Mouse (Mus musculus) hindbrain, embryonic 11.5 days (tissue): ENCODE data around the gene Ryr1. TPM values are rescaled to one million over a fixed set of nuclear protein-coding genes. Genes with fewer than 3 reads are reported as not detected.
A peak's percentile ranks its signal among the peaks of the same experiment; 100 is the strongest.

Experiments
- ATAC-seq: fragments of 200-750 bp; cut with Nextera tagmentation; 2 replicates; pipeline ENCODE4 v1.8.0; 2017; ENCODE audit warnings: mild to moderate bottlenecking, moderate TSS enrichment, moderate library complexity; ENCODE audit not compliant: low FRiP score
- DNase-seq: peaks from one replicate; pipeline ENCODE4 v3.0.0-alpha.2; 2015; ENCODE audit warnings: low spot score
- H3K27ac ChIP-seq: fragments of 300-500 bp; sonication (generic); 2 replicates; pipeline ENCODE4 v1.5.1; 2014; ENCODE audit warnings: mild to moderate bottlenecking, low read depth, low read length
- H3K27me3 ChIP-seq: fragments of 300-500 bp; sonication (generic); 2 replicates; pipeline ENCODE4 v1.6.1; 2014; ENCODE audit warnings: mild to moderate bottlenecking, low read length, moderate library complexity, mixed read lengths; ENCODE audit not compliant: control insufficient read depth, insufficient read depth
- H3K36me3 ChIP-seq: fragments of 300-500 bp; sonication (generic); 2 replicates; pipeline ENCODE4 v1.6.1; 2014; ENCODE audit warnings: mild to moderate bottlenecking, low read length, moderate library complexity, mixed read lengths; ENCODE audit not compliant: control insufficient read depth, insufficient read depth
- H3K4me1 ChIP-seq: fragments of 300-500 bp; sonication (generic); replicated peaks from 2 replicates; pipeline ENCODE4 v1.6.1; 2014; ENCODE audit warnings: low read length, mixed read lengths; ENCODE audit not compliant: control insufficient read depth, insufficient read depth
- H3K4me2 ChIP-seq: fragments of 300-500 bp; sonication (generic); replicated peaks from 2 replicates; pipeline ENCODE4 v1.6.1; 2014; ENCODE audit warnings: mild to moderate bottlenecking, low read depth, low read length
- H3K4me3 ChIP-seq: fragments of 300-500 bp; sonication (generic); 2 replicates; pipeline ENCODE4 v1.5.1; 2014; ENCODE audit warnings: low read depth, low read length
- H3K9ac ChIP-seq: fragments of 300-500 bp; sonication (generic); 2 replicates; pipeline ENCODE4 v1.6.1; 2014; ENCODE audit warnings: low read depth, low read length
- H3K9me3 ChIP-seq: fragments of 300-500 bp; sonication (generic); 2 replicates; pipeline ENCODE4 v1.6.1; 2016; ENCODE audit warnings: low read length; ENCODE audit not compliant: control insufficient read depth
- WGBS: fragments of 180-500 bp; shearing (Covaris S2); extraction: QIAGEN DNeasy Blood & Tissue Kit; methylation state at CpG from one replicate; pipeline ENCODE4 v1.1.7; 2014; 5-methylcytosine and 5-hydroxymethylcytosine counted together
- polyA plus RNA-seq: library from polyadenylated mRNA; unstranded; fragments of >200 nt; fragmentation: Nextera tagmentation; extraction: Ambion mirVana; gene quantifications from 2 replicates; pipeline ENCODE4 v1.2.1, GENCODE M21; 2014

Gene Ryr1
- polyA plus RNA-seq, 1 experiment from 2014 or later, result 1.1 TPM

DNA sequence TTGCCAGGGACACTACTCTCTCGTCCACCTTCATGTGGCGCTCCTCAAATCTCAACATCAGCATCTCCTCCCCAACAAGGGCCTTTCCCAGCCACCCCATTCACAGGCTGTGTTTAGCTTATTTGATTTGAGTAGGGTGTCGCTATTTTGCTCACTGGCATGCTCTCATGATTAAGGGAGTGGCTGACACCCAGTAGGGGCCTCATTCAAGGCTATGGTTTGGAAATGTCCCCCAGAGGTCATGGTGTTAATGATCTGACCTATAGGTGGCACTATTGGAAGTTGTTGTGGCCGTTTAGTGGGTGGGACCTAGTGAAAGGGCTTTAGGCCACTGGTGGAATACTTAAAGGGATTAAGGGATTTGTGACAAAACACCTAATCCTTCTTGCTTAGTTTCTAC is 98.2 kb downstream of the Ryr1 start:
- H3K9ac ChIP-seq, result no peak overlapping the region
- no peak overlapping the region for H3K27ac ChIP-seq
- 90% methylated on average over 4 of the region's 4 CpGs for WGBS

DNA sequence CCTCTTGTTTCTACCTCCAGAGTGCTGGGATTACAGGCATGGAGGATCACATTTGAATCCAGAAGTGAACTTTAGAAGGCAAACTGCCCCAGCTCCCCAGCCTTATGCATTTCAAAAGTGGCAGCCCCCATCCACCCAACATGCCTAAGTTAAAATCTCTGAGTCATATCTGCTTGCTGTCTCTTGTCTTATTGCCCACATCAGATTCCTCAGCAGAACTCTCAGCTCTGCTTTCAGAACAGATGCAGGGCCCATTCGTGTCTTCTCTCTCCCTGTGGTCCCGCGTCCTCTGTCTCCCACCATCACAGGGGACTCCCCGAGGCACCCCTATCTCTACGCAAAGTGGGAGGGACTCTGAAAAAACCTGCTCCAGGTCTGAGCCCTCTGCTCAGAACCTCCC is 98.8 kb downstream of the Ryr1 start:
- no peaks in the 10 kb centered on the region for H3K4me1 ChIP-seq

More for the DNA sequence above, 98.2 kb downstream of the Ryr1 start:
- Histone ChIP-seq H3K9me3 (no peaks in the 10 kb centered on the region), H3K4me2 (no peak overlapping the region), H3K27me3 (no peaks in the 10 kb centered on the region), H3K4me1 (no peaks in the 10 kb centered on the region), H3K4me3 (no peak overlapping the region), H3K36me3 (no peaks in the 10 kb centered on the region)
- DNase-seq, result no peak
- no peak for ATAC-seq

DNA sequence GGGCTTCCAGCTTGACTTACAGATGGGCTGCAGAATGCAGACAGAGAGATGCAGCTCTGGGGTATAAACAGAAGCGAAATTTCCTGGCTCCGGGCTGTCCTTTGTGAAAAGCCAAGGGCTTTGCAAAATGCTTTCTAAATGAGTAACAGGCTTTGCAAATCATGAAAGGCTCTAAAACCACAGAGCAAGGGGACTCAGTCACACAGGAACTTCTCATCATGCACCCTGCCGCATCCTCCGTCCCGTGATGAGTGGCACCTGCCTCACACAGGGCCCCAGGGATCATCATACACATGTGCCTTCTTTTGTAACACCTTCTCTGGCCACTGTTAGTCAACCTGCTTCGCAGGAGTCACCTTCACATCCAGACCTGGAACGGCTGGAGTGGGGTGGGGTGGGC is 99.4 kb downstream of the Ryr1 start:
- no peak for DNase-seq

More for the DNA sequence above, 98.8 kb downstream of the Ryr1 start:
- Histone ChIP-seq H3K4me2 (no peak overlapping the region), H3K9me3 (no peaks in the 10 kb centered on the region), H3K27me3 (no peaks in the 10 kb centered on the region), H3K36me3 (no peaks in the 10 kb centered on the region), H3K4me3 (no peak overlapping the region), H3K9ac (no peak overlapping the region), H3K27ac (no peak overlapping the region)
- no peak for ATAC-seq
- 93% methylated on average over 5 of the region's 5 CpGs for WGBS
- no peak for DNase-seq

DNA sequence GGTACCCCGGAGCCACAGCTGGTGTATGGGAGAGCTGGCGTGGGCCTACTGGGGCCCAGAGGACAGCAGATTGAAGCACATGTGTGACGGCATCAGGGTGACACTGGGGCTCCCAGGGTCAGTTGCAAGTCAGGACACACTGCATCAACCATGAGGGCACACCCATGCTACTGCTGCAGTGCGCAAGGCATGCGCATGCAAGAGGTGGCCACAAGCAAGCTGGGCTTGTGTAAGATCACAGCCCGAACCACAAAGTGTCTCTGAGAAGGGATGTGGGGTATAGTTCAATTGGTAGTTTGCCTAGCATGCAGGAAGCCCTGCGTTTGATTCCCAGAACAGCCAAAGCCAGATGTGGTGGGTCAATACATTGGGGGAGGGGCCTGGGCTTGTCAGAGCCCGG is 101.5 kb downstream of the Ryr1 start:
- H3K4me2 ChIP-seq, result no peak overlapping the region
- no peak overlapping the region for H3K4me3 ChIP-seq
- H3K27me3 ChIP-seq, result peaks cover 23% of the 10 kb centered on the region
- no peak for DNase-seq
- ATAC-seq, result no peak
- no peak overlapping the region for H3K9ac ChIP-seq
- no peaks in the 10 kb centered on the region for H3K9me3 ChIP-seq
- H3K27ac ChIP-seq, result no peak overlapping the region
- peaks cover 2% of the 10 kb centered on the region; the same call in 1 of the 2 replicates for H3K4me1 ChIP-seq
- no peaks in the 10 kb centered on the region for H3K36me3 ChIP-seq
- WGBS, result 90% methylated on average over 8 of the region's 8 CpGs

More for the DNA sequence above, 99.4 kb downstream of the Ryr1 start:
- Histone ChIP-seq H3K9me3 (no peaks in the 10 kb centered on the region), H3K4me2 (no peak overlapping the region), H3K4me3 (no peak overlapping the region), H3K36me3 (no peaks in the 10 kb centered on the region), H3K27me3 (peaks cover 4% of the 10 kb centered on the region), H3K4me1 (no peaks in the 10 kb centered on the region), H3K27ac (no peak overlapping the region), H3K9ac (no peak overlapping the region)
- ATAC-seq, result no peak
- 82% methylated on average over 7 of the region's 7 CpGs for WGBS

DNA sequence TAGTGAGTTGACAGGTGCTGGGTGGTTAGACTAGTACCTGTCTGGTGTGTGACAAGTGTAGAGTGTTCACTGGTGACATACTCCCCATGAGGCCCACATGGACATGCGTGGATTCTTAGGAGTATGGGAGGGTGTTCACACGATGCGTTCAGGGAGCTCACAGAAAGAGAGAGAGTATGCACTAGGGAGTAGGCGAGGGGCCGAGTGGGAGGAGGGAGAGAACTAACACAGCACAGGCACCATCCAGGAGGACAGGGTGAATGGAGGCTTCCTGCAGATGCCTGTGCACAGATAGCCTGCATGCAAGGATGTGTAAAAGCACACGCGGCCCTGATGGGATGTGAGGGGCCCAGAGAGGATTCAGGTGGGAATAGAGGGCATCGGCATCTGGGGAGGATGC is 102.5 kb downstream of the Ryr1 start:
- no peaks in the 10 kb centered on the region for H3K36me3 ChIP-seq
- 89% methylated on average over 8 of the region's 8 CpGs for WGBS
- ATAC-seq (no peak), DNase-seq (no peak)
- no peak overlapping the region for H3K4me2 ChIP-seq
- no peak overlapping the region for H3K27ac ChIP-seq
- H3K9me3 ChIP-seq, result no peaks in the 10 kb centered on the region
- peaks cover 2% of the 10 kb centered on the region; the same call in 1 of the 2 replicates for H3K4me1 ChIP-seq
- peaks cover 33% of the 10 kb centered on the region for H3K27me3 ChIP-seq
- H3K9ac ChIP-seq, result no peak overlapping the region
- no peak overlapping the region for H3K4me3 ChIP-seq

DNA sequence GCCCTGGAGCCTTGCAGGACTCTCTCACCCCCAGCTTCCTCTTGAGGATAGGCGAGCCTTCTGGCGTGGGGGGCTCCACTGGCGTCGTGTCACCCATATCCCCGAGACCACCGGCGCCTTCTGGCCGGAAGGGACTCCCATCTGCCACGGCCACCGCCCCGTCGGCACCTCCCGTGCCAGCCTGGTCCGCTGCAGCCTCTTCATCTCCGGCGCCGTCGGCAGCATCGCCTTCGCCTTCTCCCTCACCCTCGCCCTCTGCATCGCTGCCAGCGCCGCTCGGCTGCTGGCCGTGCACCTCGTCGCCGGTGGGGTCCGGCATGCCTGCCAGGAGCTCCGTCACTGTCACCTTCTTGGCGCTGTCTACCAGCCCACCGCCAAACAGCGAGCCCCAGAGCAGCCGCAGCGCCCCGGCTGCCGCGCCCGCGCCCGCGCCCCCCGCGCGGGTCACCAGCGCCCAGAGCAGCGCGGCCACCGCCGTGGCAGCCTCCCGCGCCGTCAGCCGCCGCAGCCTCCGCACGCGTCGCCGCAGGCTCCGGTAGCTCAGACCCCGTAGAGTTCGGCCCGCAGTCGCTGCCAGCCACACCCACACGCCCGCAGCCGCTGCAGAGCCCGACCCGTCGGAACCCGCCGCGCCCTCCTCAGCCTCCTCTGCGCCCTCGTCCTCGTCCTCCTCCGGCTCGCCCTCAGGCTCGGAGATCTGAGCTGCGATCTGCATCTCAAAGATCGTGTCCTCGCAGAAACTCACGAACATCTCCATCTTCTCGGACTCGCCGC is 105.3 kb downstream of the Ryr1 start:
- peak overlapping the region; percentile 36 for H3K4me3 ChIP-seq
- no peaks in the 10 kb centered on the region for H3K36me3 ChIP-seq
- H3K9ac ChIP-seq, result 0 out of 2 replicates have a peak overlapping the region, but pooled peaks have one; percentile 28
- no peak for ATAC-seq
- WGBS, result 5% methylated on average over 82 of the region's 88 CpGs
- peak; percentile 41 for DNase-seq
- 0 out of 2 replicates have a peak, but pooled peaks cover 2% of the 10 kb centered on the region for H3K9me3 ChIP-seq
- peak overlapping the region; percentile 56 for H3K4me2 ChIP-seq
- peaks cover 2% of the 10 kb centered on the region; the same call in 1 of the 2 replicates for H3K4me1 ChIP-seq
- H3K27me3 ChIP-seq, result peaks cover 33% of the 10 kb centered on the region
- H3K27ac ChIP-seq, result no peak overlapping the region

DNA sequence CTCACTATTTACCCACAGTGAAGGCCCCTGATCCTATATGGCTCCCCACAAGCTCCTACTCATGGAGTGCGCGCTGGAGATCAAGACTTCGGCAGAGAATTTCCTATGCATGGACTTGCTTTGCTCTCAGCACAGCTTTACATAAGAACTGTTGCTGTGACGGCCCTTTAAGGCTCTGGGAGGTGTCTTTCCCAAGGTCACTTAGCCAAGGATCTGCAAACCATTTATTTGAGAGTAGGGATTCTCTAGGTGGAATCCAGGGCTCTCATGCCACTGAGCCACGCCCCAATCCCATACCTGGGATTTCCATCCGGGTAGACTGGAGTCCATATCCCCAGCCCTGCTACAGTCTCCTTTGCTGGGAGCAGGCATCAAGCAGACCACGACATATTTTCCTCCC is 107.8 kb downstream of the Ryr1 start:
- no peak overlapping the region for H3K4me3 ChIP-seq
- H3K9me3 ChIP-seq, result 0 out of 2 replicates have a peak, but pooled peaks cover 2% of the 10 kb centered on the region
- H3K27me3 ChIP-seq, result peaks cover 33% of the 10 kb centered on the region
- no peaks in the 10 kb centered on the region for H3K36me3 ChIP-seq
- no peak overlapping the region for H3K9ac ChIP-seq
- ATAC-seq (no peak), DNase-seq (no peak)
- peaks cover 2% of the 10 kb centered on the region; the same call in 1 of the 2 replicates for H3K4me1 ChIP-seq
- 87% methylated on average over 7 of the region's 7 CpGs for WGBS
- H3K27ac ChIP-seq, result no peak overlapping the region
- no peak overlapping the region for H3K4me2 ChIP-seq

DNA sequence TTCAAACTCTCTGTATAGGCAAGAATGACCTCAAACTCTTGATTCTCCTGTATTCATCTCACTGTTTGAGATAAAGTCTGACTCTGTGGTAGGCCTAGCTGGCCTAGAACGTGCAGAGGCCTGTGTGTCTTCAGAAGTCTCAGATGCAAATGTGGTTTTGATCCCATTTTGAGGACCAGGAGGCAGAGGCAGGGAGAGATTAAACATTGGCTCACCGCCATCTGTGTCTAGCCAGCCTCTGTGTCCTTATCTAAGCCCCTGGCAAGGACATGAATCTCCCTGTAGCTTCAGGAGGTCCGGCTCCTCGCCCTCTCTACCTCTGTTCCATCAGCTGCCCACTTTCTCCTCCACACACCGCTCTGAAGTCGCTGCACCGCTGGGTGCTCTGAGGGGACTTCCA is 108.5 kb downstream of the Ryr1 start:
- H3K4me3 ChIP-seq, result no peak overlapping the region
- 89% methylated on average over 7 of the region's 7 CpGs for WGBS
- H3K4me2 ChIP-seq, result no peak overlapping the region
- H3K9me3 ChIP-seq, result 0 out of 2 replicates have a peak, but pooled peaks cover 2% of the 10 kb centered on the region
- H3K4me1 ChIP-seq, result peaks cover 2% of the 10 kb centered on the region; the same call in 1 of the 2 replicates
- DNase-seq (no peak), ATAC-seq (no peak)
- H3K9ac ChIP-seq, result no peak overlapping the region
- peaks cover 33% of the 10 kb centered on the region for H3K27me3 ChIP-seq
- H3K27ac ChIP-seq, result no peak overlapping the region
- no peaks in the 10 kb centered on the region for H3K36me3 ChIP-seq

DNA sequence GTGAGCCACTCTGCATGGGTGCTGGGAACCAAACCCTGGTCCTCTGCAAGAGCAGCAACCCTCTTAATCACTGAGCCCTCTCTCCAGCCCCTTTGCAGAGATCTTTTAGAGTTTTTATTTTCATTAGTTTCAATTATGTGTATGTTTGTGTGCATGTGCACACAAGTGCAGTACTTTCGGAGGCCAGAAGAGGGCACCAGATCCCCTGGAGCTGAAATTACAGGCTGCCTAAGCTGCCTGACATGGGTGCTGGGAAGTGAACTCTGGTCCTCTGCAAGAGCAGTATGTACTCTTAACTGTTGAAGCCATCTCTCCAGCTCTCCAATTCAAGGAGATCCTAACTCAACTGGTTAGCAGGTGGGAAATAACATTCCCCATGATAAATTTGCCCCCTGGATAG is 110.0 kb downstream of the Ryr1 start:
- no peak for ATAC-seq
- H3K4me1 ChIP-seq, result peaks cover 2% of the 10 kb centered on the region; the same call in 1 of the 2 replicates
- H3K4me3 ChIP-seq, result no peak overlapping the region
- H3K9me3 ChIP-seq, result 0 out of 2 replicates have a peak, but pooled peaks cover 2% of the 10 kb centered on the region
- DNase-seq, result no peak
- no peaks in the 10 kb centered on the region for H3K36me3 ChIP-seq
- no peak overlapping the region for H3K9ac ChIP-seq
- peaks cover 24% of the 10 kb centered on the region for H3K27me3 ChIP-seq
- 92% methylated on average over 1 of the region's 1 CpGs for WGBS
- no peak overlapping the region for H3K4me2 ChIP-seq
- no peak overlapping the region for H3K27ac ChIP-seq
